17 mouse cellular contexts compared by ENCODE assay signal in the genomic region with DNA sequence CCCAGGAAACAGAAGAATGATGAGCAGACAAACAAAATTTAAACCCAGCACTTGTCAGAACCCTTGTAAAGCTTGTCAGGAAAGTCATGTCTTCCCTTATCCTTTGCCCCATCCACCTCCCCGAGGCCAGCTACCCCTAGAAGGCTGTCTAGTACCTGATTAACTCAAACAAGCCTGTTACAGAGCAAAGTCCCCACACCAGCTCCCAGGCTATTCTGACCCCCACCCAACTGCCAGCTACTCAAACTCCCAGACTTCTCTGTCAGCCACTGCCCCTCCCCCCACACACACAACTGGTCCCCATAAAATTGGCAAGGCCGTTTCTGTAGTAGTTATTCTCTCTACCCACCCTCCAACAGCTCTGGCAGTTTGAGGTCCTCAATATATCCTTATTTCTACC. TPM values are rescaled to one million over a fixed set of nuclear protein-coding genes. Genes with fewer than 3 reads are reported as not detected.
DNase-seq lines count a peak whose midpoint lies in the region; ATAC-seq and TF ChIP-seq lines count a peak whose summit lies in the region.
"Had no signal": no experiment of that assay in that cellular context is flagged by ENCODE, and none has a peak within 500 bp of the region (broad histone marks: within the 10 kb centered on the region; RNA-seq: fewer than 3 reads in every experiment).

No protein-coding gene starts in this region.

- no peak for TF ChIP-seq CTCF in layer of hippocampus, adult 2 months (conservative IDR thresholded peaks at IDR 0.05)

- ATAC-seq in limb, embryonic 11.5 days (ENCODE audit: insufficient number of reproducible peaks, low FRiP score, low TSS enrichment, low read depth) = peak; percentile 47; the same call in 1 of the 2 replicates
- peak; percentile 93; the same call in 1 of the 2 replicates for ATAC-seq in kidney, embryonic 15.5 days (replicated peaks; ENCODE audit: low FRiP score)
- 0 out of 2 replicates have a peak, but pooled peaks have one; percentile 14 for ATAC-seq in megakaryocyte progenitor cell, adult 5-6 weeks (replicated peaks; ENCODE audit: poor library complexity)
- ATAC-seq: forebrain, embryonic 14.5 days; lung, postnatal 0 days had no signal

- 20% methylated on average over 2 of the region's 2 CpGs for WGBS in limb, embryonic 11.5 days
- WGBS in limb, embryonic 10.5 days = 27% methylated on average over 2 of the region's 2 CpGs
- WGBS in kidney, embryonic 15.5 days = 32% methylated on average over 2 of the region's 2 CpGs

- H3K4me1 ChIP-seq in limb, embryonic 11.5 days (ENCODE audit: control insufficient read depth, insufficient read depth, low read length) = peaks cover 4% of the 10 kb centered on the region; the same call in 1 of the 2 replicates
- H3K4me1 ChIP-seq in limb, embryonic 10.5 days = peaks cover 10% of the 10 kb centered on the region
- no peaks in the 10 kb centered on the region for H3K4me1 ChIP-seq in kidney, embryonic 15.5 days
- H3K4me1 ChIP-seq: neural tube, embryonic 13.5 days had no signal

- no peaks in the 10 kb centered on the region for H3K9me3 ChIP-seq in limb, embryonic 11.5 days (ENCODE audit: control insufficient read depth, low read length)
- H3K9me3 ChIP-seq in limb, embryonic 10.5 days (replicated peaks) = no peaks in the 10 kb centered on the region
- H3K9me3 ChIP-seq in kidney, embryonic 15.5 days (replicated peaks) = no peaks in the 10 kb centered on the region
- H3K9me3 ChIP-seq: heart, embryonic 12.5 days; neural tube, embryonic 13.5 days had no signal

- no peak overlapping the region for H3K4me2 ChIP-seq in limb, embryonic 11.5 days (ENCODE audit: low read depth, severe bottlenecking)
- H3K4me2 ChIP-seq in kidney, embryonic 15.5 days = no peak overlapping the region
- H3K4me2 ChIP-seq: heart, embryonic 12.5 days; neural tube, embryonic 13.5 days had no signal

- peak; percentile 42 for DNase-seq in limb, embryonic 11.5 days (ENCODE audit: low spot score)
- no peak for DNase-seq in limb, embryonic 10.5 days (ENCODE audit: low spot score)
- DNase-seq in liver = peak; percentile 63
- DNase-seq in gastrocnemius, postnatal 36 days = no peak
- DNase-seq in spleen, postnatal 14 days (ENCODE audit: low spot score in 2 of 2) = no peak
- DNase-seq in layer of hippocampus, adult 2 months (ENCODE audit: low spot score in 2 of 2) = no peak
- DNase-seq: adrenal gland, postnatal 14 days; cerebellum, adult 9-11 months; layer of hippocampus, postnatal 36 days; left cerebral cortex, postnatal 4 days; thymus, postnatal 36 days had no signal

- H3K9ac ChIP-seq in limb, embryonic 11.5 days (ENCODE audit: low read length) = no peak overlapping the region
- H3K9ac ChIP-seq in kidney, embryonic 15.5 days = no peak overlapping the region
- H3K9ac ChIP-seq: heart, embryonic 12.5 days; neural tube, embryonic 13.5 days had no signal

- intact Hi-C loops in gastrocnemius, postnatal 36 days (cut with DNase I) = no loop called here

- H3K4me3 ChIP-seq in limb, embryonic 11.5 days (ENCODE audit: low read depth, low read length) = no peak overlapping the region
- no peak overlapping the region for H3K4me3 ChIP-seq in limb, embryonic 10.5 days
- H3K4me3 ChIP-seq in kidney, embryonic 15.5 days (replicated peaks) = no peak overlapping the region
- no peak overlapping the region for H3K4me3 ChIP-seq in layer of hippocampus, adult 2 months
- H3K4me3 ChIP-seq: heart, embryonic 12.5 days; neural tube, embryonic 13.5 days had no signal

- H3K36me3 ChIP-seq in limb, embryonic 11.5 days (ENCODE audit: control insufficient read depth, insufficient read depth, low read length) = no peaks in the 10 kb centered on the region; the same call in 1 of the 2 replicates
- peaks cover 42% of the 10 kb centered on the region for H3K36me3 ChIP-seq in limb, embryonic 10.5 days
- peaks cover 43% of the 10 kb centered on the region for H3K36me3 ChIP-seq in kidney, embryonic 15.5 days

- no peak overlapping the region for H3K27ac ChIP-seq in limb, embryonic 11.5 days (replicated peaks; ENCODE audit: low read depth, low read length)
- H3K27ac ChIP-seq in limb, embryonic 10.5 days = no peak overlapping the region
- no peak overlapping the region for H3K27ac ChIP-seq in kidney, embryonic 15.5 days
- H3K27ac ChIP-seq in layer of hippocampus, adult 2 months = no peak overlapping the region
- H3K27ac ChIP-seq: neural tube, embryonic 13.5 days had no signal

- H3K27me3 ChIP-seq in limb, embryonic 11.5 days (ENCODE audit: control insufficient read depth, insufficient read depth, low read length) = no peaks in the 10 kb centered on the region
- H3K27me3 ChIP-seq in limb, embryonic 10.5 days (ENCODE audit: low read depth, poor library complexity, severe bottlenecking) = no peaks in the 10 kb centered on the region
- no peaks in the 10 kb centered on the region for H3K27me3 ChIP-seq in kidney, embryonic 15.5 days
- H3K27me3 ChIP-seq: heart, embryonic 12.5 days; neural tube, embryonic 13.5 days had no signal

RNA-seq across cellular contexts. Expression of gene Tmem168, which starts 21.3 kb away (rescaled TPM):
- polyA plus RNA-seq in limb, embryonic 11.5 days (2014; fragmentation: Nextera tagmentation; extraction: Ambion mirVana) = 32.3 and 37.6 TPM in 2 replicates
- 26.1 and 31.6 TPM in 2 replicates for polyA plus RNA-seq in limb, embryonic 10.5 days (2016; fragmentation: Nextera tagmentation; extraction: Ambion mirVana)
- polyA plus RNA-seq in kidney, embryonic 15.5 days (2015; fragmentation: Nextera tagmentation; extraction: Ambion mirVana) = 39.0 and 42.4 TPM in 2 replicates
- 23.3 and 25.8 TPM in 2 replicates for total RNA-seq in megakaryocyte progenitor cell, adult 5-6 weeks (2015)
- total RNA-seq in megakaryocyte progenitor cell, adult 5-6 weeks (2017) = 28.7 and 30.1 TPM in 2 replicates
- 1 to 10 TPM; 6.9 to 7.8 TPM for total RNA-seq in gastrocnemius, postnatal 36 days (2021)
- 10 to 100 TPM; 14.2 to 16.9 TPM for total RNA-seq in layer of hippocampus, adult 2 months (2021)

Comparison
In these comparisons a context has a peak if more than half of its experiments do, and no peak if none do; other contexts are left out.
1. DNase-seq: peak in limb, embryonic 11.5 days (single experiment) and liver (single experiment); none in limb, embryonic 10.5 days (single experiment), gastrocnemius, postnatal 36 days (0 of 2), spleen, postnatal 14 days (0 of 2) and layer of hippocampus, adult 2 months (0 of 2).
2. ATAC-seq: peak in every context shown above with its lines; median percentile 93 in kidney, embryonic 15.5 days; 47 in limb, embryonic 11.5 days; 14 in megakaryocyte progenitor cell, adult 5-6 weeks.